Mouse (Mus musculus): ENCODE measurements at regions not wholly inside any gene's neighbourhood (a gene's known extent, or its start where the extent isn't known, plus 50 kb on each side); places are given as distances from the start of the nearest gene placed in this dataset.
"Not testable (repeated sequence)": the region's sequence is repeated elsewhere in the genome, so short reads cannot be mapped to it uniquely, and the experiment has no call there.

- not testable (repeated sequence) for TF ChIP-seq POLR2A (IDR thresholded peaks at IDR 0.05; ENCODE audit: borderline replicate concordance, control insufficient read depth, low read depth, low read length); CTCF (IDR thresholded peaks at IDR 0.05; ENCODE audit: control insufficient read depth, insufficient read depth, low read length)
These were observed 392.5 kb upstream of the Cntn5 start for GRCm38 (mm10) chr9:11297116-11297515.
